Mouse (Mus musculus): ENCODE data around the gene Secisbp2l.

- TF ChIP-seq FLI1 (IDR thresholded peaks at IDR 0.05; ENCODE audit: low read length) (no peak), GATA1 (IDR thresholded peaks at IDR 0.05; ENCODE audit: borderline replicate concordance, low read length) (no peak)
Measured at GRCm38 (mm10) chr2:125829924-125830323, 47.3 kb upstream of the Secisbp2l start.
